Mouse (Mus musculus) mammary gland, adult 2 months (tissue): ENCODE results near the gene Nceh1. TPM values are rescaled to one million over a fixed set of nuclear protein-coding genes. Genes with fewer than 3 reads are reported as not detected.

Experiments
- polyA plus RNA-seq: library from polyadenylated mRNA; depleted of rRNA; stranded (reverse); fragments of >200 nt; gene quantifications from 2 replicates; pipeline ENCODE4 v1.2.3, GENCODE M21; 2012; ENCODE audit warnings: low replicate concordance; rRNA removed

Nceh1 gene
- 14.1 and 30.5 TPM in 2 replicates for polyA plus RNA-seq

DNA sequence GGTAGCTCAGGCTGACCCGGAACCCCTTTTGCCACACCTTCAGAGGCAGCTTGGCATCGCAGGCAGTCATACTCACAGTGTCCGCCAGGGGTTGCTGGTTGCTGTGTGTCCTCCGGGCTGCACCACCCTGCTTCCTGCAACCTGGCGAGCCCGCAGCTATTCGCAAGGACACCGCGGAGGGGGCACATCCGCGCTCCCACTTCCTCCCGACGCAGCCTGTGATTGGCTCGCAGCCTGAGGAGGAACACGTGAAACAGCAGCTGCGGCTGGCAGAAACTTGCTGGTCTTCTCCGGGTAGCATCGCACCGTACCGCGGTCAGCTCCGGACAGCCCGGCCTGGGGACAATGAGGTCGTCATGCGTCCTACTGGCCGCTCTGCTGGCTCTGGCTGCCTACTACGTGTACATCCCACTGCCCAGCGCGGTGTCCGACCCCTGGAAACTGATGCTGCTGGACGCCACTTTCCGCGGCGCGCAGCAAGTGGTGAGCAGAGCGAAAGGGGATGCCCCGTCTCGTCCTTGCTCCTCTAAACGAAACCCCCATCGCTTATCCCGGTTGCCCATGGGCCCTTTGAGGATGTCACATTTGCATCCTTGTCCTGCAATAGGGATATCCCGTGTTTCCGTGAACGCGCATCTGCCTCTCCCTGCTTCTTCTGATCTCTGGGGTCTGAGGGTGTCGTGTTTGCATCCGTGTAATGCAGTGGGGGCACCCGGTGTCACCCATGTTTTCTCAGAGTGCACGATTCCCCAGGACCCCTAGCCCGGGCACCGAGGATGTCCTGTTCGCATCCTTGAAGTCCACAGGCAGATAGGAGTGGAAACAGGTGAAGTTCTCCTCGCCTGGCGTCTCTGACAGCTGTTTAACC lies at the start of gene Nceh1:
TSS of gene Nceh1 (plus strand) at position 233 of the 868 bp plus-strand sequence.

DNA sequence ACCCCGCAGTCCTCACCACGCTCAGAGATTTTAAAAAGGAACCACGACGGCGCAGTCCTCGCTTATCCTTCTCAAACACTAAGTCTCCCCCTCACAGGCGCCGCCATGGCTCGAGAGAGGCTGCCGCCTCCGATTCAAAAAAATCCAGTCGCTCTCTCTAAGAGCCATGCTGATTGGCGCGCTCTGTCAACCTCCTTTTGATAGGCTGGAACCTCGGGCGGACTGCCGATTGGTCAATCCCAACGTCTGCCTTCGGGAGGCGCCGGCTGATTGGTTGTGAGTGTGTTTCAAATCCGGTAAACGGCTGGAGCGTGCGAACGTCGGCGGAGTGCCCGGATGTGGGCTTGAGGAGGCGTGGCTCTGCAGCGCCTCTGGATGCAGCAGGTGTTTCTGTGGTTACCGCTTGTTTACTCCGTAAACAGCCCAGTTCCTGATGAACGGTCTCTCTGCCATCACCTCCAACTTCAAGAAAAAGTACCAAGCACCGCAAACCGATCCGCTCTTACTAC lies 29.0 kb upstream of the Nceh1 start, which contains the start of gene Ect2:
TSS of gene Ect2 (minus strand) at position 178 of the 509 bp plus-strand sequence.

DNA sequence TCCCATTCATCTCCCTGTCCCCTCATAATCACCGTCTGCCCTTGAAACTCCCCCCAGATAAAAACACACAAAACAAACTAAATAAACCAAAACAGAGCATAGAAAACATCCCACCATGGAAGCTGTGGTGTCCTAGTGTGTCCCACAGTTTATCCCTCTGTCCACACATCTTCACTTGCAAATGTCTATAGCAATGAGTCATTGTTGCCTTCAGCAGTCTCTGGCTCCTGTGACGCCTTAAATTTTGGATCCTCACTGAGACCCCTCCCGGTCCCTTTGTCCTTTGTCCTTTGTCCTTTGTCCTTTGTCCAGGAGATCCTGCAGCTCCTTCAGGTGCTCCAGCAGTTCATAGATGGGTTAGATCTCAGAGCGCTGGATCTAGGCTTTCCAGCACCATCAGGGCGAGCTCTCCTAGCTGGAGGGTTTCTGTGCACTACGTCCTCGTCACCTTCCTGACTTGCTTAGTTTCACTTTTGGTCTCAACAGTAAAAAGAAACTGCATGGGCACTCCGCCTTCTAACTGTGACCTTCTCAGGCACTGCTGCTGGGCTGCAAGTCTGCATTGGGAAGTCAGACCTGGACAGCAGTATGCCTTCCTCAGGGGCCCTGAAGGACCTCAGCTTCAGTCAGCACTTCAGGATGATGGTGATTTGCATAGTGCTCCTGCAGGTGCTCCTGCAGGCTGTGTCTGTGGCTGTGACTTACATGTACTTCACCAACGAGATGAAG lies 134.0 kb downstream of the Nceh1 start, which contains the start of gene Tnfsf10:
TSS of gene Tnfsf10 (plus strand) at position 470 of the 729 bp plus-strand sequence.

Other genes with a start within 250 kb of the Nceh1 start
- 0.39 and 0.47 TPM in 2 replicates for gene Ect2, start 29.1 kb upstream of the Nceh1 start, polyA plus RNA-seq
- gene Tnfsf10, start 134.1 kb downstream of the Nceh1 start, polyA plus RNA-seq, result 5.4 and 9.9 TPM in 2 replicates
- gene Ghsr, start 188.4 kb downstream of the Nceh1 start, polyA plus RNA-seq, result not detected in 2 replicates